Mouse (Mus musculus) heart, postnatal 36 days (tissue): ENCODE data around the gene Cdk5rap3. TPM values are rescaled to one million over a fixed set of nuclear protein-coding genes. Genes with fewer than 3 reads are reported as not detected.
A peak's percentile ranks its signal among the peaks of the same experiment; 100 is the strongest.

Source experiments
- DNase-seq, 2 experiments: peaks; one replicate each; pipeline ENCODE4 v3.0.0; 2021 to 2022
- intact Hi-C: fragments of 180-260 bp; cut with DNase I; formaldehyde crosslinking; loops from one replicate; pipeline ENCODE4 v1.15.1; 2025
- total RNA-seq, 2 experiments: library from RNA; stranded (reverse); gene quantifications; 2 replicates each; pipeline ENCODE4 v1.2.3; 2021

Gene Cdk5rap3
- total RNA-seq, 2 experiments from 2014 or later, result 22.7 to 23.7 TPM

DNA sequence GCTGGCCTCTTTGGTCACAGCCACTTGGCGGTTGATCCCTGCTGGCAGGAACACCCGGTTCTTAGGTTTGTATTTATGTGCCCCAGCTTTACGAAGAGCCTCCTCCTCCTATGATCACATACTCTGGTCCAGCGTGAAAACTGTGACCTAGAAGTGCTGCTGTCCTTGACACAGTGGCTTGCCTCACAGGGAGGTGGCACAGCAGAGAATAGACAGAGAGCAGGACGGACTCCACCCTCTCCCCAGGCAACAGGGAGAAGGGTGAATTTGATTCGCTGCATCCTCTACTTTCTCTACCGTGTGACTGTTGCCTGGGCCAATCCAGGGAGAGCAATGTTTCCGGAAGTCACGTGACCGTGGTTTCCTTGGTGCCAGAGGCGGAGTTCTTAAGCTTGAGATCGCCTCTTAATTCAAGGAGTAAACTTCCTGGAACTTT is 18.6 kb upstream of the Cdk5rap3 start:
- DNase-seq, result peak in 1 of 2 experiments; percentile 29
- intact Hi-C loops, result no loop called here

DNA sequence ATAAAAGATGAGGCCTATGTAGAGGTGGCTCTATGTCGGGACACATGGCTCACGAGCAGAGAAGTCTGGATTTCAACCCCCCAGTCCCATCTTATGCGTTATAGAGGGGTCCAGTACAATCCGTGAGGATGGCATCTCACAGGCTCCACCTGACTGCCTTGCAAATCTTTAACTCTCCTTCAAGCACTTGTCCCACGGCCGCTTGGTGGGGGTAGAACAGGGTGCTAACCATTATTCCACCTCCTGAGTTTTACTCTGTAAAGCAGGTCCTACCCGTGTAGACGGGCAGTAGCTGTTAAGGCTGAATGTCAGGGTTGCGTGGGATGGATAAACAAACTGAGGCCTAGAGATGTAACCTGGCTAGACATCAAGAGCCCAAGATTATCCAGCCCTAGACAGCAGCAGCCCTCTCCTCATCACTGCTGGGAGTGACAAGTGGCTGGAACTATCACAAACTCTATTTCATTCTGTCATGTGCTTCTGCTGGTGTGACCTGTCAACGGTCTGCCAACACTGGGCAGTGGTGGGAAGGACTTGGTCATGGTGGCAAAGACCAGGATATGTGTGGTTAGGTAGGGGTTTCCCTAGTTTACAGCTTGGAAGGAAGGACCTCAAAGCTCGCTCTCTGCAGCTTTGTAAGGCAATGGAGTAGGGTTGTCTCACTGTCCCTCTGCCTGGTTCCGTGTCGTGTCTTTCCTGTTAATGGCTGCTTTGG is 17.4 kb upstream of the Cdk5rap3 start:
- no peak for DNase-seq
- intact Hi-C loops, result no loop called here

GRCm38 (mm10) chr11:96931327-96932062 is 15.2 kb upstream of the Cdk5rap3 start:
- intact Hi-C loops, result no loop called here
- no peak for DNase-seq

DNA sequence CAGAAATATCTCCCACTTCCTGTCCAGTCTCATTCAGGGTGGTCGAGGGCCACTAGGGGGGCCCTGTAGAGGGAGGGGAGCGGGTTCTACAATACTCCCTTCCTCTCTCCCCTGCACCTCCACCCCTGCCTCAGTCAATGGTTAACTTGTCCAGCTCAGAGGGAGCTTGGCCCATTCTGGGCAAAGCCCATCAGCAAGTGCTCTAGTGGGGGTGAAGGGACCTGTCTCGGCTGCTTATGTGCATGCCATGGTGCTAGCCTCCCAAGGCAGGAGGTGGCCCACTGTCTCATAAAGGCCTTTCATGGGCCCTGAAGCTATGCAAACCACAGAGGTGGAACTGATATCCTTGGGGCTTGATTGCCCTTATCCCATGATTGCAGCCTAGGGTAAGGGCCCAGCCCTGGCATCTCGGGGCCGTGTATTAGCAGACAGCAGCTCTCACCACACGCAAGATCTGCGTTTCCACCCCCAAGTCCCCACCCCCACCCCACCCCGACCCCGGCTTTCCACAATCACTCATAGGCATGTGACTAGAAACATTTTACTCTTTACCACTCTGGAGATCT is 13.6 kb upstream of the Cdk5rap3 start:
- intact Hi-C loops, result no loop called here
- no peak for DNase-seq

DNA sequence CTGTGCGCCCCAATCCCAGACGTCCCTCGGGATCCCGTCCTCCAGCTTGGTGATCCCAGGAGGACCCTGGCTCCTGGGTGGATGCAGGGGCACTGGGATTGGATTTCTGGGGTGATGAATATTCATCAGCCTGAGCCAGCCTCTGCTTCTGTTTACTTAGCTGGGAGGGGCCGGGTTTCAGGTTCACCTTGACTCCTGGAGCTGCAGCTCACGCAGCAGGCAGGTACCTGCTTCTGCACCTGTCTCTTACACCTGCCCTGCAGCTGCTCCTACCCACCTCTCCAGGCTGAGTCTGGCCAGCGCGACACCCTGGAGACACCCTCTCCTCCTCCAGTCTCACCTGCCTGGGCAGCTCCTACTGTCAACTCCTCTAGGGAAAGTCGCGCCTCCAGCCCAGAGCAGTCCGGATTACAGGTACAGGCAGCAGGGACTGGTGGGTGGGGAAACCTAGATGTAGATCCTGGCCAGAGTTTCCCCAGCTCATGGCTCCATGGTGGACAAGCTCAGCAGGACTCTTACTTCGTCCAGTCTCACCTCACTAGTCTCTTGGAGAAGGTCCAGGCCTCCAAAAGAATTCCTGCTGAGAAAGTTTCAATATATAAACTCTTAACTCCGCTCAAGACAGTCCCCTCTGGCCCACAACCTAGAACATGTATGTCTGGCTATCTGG is 12.9 kb upstream of the Cdk5rap3 start:
- intact Hi-C loops, result no loop called here
- no peak for DNase-seq

DNA sequence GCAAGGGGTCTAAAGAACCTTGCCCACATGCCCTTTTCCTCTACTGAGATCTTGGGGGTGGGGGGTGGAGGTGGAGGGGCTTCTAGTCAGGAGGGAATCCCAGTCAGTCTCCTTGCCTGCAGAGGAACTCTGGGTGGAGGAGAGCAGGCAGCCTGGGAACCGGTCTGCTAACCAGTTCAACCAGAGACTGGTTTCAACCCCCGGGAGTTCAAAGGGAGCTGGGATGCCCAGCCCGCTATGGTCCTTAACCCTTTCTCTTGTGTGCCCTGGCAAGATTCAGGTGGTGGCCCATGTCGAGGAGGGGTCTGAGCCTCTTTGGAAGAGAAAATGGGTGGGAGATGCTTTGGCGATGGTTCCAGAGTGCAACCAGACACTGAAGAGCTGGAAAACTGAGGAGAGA is 12.4 kb upstream of the Cdk5rap3 start:
- intact Hi-C loops, result no loop called here
- DNase-seq, result no peak

DNA sequence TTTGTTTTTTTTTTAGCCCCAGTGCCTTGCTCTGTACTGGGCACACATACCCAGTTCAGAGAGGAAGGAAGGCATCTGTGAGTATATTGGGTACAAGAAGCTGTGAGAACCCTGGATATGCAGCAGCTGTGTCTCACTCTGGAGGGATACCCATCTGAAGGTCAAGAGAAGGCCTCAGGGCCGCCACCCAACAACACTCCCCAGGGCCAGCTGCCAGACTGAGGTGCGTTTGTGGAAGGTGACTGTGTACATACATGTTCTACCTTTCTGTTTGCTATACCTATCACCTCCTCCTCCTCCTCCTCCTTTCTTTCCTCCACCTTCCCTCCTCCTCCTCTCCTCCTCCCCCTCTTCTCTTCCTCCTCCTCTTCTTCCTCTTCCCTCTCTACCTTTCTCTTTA is 11.8 kb upstream of the Cdk5rap3 start, which contains the start of gene Prr15l:
Gene Prr15l, plus strand, starts transcription at position 17 of the 400 bp plus-strand sequence.
- DNase-seq, result no peak
- intact Hi-C loops, result no loop called here

GRCm38 (mm10) chr11:96926587-96926986 is 10.3 kb upstream of the Cdk5rap3 start:
- DNase-seq, result no peak
- intact Hi-C loops, result no loop called here

DNA sequence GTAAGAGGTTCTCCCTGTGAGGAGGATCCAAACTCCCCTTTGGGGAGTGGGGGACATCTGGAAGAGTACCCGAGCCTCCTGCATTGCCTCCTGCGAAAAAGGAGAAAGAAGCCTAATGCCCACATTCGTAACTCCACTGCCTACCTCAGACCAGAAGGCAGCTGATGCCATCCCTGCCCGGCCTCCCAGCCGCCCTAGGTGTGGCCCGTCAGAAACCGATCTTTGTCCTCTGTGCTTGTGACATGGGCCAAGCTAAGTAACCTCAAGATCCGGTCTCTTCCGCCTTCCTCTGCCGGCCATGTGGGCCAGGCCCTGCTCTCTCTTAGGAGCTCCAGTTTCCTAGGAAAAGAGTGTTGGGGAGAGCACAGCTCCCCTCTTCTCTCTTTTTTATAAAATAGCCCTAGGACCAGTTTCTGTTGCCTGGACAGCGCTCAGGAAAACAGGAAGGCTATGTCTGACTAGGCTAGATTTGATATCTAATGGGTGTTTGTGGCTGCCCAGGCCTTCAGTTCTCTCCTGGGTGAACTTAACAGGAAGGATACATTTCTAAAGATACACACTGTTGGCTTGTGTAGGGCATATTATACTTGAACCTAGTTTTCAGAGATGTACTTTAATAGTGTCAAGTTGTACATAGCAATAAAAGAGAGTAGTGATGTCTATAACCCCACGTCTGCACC is 9.3 kb upstream of the Cdk5rap3 start:
- DNase-seq, result no peak
- intact Hi-C loops, result no loop called here

DNA sequence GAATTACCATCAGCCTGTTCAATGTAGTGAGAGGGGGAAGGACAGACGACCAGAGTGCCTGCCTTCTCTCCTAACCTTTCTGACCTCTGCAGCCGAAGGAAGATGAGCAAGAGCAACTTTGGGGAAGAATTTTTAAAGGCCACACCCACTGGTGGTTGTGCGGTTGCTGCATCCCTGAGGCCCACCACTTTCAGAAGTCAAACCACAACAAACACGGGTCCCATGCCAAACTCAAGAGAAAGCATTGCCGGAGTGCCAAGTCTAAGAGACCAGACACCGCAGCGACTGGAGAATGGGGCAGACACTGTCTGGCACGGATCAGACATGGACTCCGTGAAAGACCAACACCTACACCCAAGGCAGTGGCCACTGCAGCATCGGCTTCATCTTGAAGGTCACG is 8.6 kb upstream of the Cdk5rap3 start:
- intact Hi-C loops, result no loop called here

DNA sequence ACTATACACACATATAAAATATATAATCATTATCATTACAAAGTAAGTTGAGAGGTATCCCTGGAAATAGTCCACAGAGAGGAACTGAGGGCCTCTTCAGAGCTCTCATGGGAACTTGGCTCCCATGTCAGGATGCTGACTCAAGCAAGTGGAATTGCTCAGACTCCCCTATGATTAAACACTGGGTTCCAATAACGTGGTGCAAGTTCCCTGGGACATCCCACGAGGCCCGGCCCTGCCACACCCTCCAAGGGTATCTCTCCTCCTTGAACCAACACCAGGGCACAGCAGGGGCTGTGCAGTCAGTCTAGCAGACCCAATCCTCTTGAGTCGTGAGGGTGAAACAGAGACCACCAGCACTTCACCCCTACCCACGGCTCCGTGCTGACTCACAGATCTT is 2.7 kb upstream of the Cdk5rap3 start:
- intact Hi-C loops, result loop anchor here (5.0 kb wide), 1 partner anchor 63 kb away; the partner anchor contains the start of gene Sp2
- no peak for DNase-seq

More for the DNA sequence above, 8.6 kb upstream of the Cdk5rap3 start:
- DNase-seq, result no peak

GRCm38 (mm10) chr11:96917415-96917814 is 1.1 kb upstream of the Cdk5rap3 start:
- DNase-seq, result no peak
- intact Hi-C loops, result loop anchor here (1.0 to 5.0 kb wide), 3 partner anchors 21 to 109 kb away; partner anchors contain the start of gene Sp2

DNA sequence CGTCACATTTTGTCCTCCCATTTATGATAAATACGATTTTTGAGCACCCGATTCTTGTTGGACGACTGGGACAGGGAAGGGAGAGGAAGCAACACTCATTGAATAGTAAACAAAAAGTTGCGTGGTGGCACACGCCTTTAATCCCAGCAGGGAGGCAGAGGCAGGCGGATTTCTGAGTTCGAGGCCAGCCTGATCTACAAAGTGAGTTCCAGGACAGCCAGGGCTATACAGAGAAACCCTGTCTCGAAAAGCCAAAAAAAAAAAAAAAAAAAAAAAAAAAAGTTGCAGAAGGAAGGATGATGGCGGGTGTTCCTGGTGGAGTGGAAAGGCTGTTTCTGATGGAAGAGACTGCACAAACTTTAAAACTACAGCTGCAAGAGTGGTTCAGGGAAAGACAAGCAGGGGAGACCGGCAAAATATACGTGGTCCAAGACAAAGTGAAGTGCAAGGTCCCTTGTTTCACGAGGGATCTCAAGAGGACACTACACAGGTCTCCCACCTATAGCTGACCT is 645 bp upstream of the Cdk5rap3 start:
- no peak for DNase-seq
- intact Hi-C loops, result loop anchor here (1.0 to 5.0 kb wide), 4 partner anchors 21 to 110 kb away; partner anchors contain the start of gene Sp2

DNA sequence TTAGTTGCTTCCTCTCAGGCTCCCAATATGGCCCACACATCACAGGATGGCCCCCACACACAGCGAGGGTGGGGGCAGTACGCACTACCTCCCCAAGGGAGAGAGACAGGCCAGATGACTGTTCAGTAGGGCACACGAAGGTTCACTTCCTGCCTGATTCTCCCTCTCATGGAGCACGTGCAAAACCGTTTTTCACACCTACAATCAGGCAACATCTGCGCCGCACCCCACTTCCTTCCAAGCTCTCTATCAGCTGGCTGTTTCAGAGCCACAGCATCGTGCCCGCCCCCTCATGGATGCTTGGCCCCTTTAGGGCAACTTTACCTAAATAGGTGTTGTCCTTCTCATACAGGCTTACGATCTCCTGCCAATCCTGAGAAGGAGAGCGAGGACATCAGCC is 3.6 kb downstream of the Cdk5rap3 start:
- intact Hi-C loops, result loop anchor here (5.0 kb wide), 1 partner anchor 135 kb away; the partner anchor contains the start of gene Snx11
- no peak for DNase-seq

DNA sequence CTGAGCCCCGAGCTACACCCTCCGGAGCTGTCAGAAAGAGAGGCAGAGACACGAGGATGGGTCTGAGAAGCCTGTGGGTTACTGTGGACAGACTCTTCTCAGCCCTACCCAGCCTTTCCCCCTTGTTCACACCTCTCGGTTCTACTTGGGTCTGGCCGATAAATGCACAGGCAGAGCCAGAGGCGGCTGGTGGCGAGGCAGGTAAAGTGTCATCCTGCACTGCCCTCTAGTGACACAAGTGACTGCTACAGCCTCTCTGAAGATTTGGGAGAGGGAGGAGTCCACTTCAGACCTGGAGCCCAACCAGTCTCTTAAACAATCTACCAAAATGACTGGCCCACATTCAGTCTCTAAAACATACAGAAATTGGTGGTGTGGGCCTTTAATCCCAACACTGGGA is 6.3 kb downstream of the Cdk5rap3 start:
- intact Hi-C loops, result loop anchor here (1.0 to 5.0 kb wide), 2 partner anchors 43 to 133 kb away; partner anchors contain the start of gene Snx11
- peak; percentile 74 to 80 for DNase-seq

GRCm38 (mm10) chr11:96908594-96908993 is 7.7 kb downstream of the Cdk5rap3 start:
- no peak for DNase-seq
- intact Hi-C loops, result loop anchor here (5.0 kb wide), 1 partner anchor 151 kb away; no protein-coding TSS in a partner anchor

- DNase-seq, result peak; percentile 32 to 52
- intact Hi-C loops, result loop anchor here (5.0 kb wide), 1 partner anchor 149 kb away; no protein-coding TSS in a partner anchor
Measured at GRCm38 (mm10) chr11:96906431-96907161, 9.7 kb downstream of the Cdk5rap3 start.

GRCm38 (mm10) chr11:96902639-96903635 is 13.4 kb downstream of the Cdk5rap3 start:
- DNase-seq, result no peak
- intact Hi-C loops, result no loop called here
